Mouse (Mus musculus) T-helper 17 cell (primary cell): Measurements from ENCODE around the gene 0610040J01Rik.

ENCODE experiments used
- in situ Hi-C, 2 experiments: fragments of 300-600 bp; cut with MboI, MseI; formaldehyde crosslinking; loops; 1 replicate in 1 of 2; 2 replicates in 1 of 2; pipeline ENCODE4 v1.15.1; 2025; ENCODE audit warnings: high pct_unique_total_duplicates in 2 of 2

0610040J01Rik gene

GRCm38 (mm10) chr5:63947526-63947925 is 135.4 kb downstream of the 0610040J01Rik start:
- in situ Hi-C loops: no loop called here

DNA sequence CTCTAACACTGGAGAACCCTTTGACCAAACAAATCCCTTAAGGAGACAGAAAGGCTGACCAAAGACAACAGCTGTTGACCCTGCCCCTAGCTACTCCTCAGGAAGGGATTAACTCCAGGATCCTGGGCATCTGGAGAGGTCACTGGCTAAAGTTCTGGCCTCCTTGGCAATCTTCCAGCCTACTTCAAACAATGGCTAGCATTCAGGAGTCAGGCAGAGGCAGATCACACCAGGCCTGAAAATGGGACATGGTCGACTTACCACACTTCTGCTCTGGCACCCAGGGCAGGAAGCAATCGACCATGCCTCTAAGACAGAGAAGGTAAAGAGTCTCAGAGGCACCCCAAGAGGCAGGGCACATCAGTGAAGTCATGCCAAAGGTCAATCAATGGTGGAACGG is 137.0 kb downstream of the 0610040J01Rik start:
- in situ Hi-C loops: no loop called here
